Mouse (Mus musculus): ENCODE results near the gene Cym. TPM values are rescaled to one million over a fixed set of nuclear protein-coding genes. Genes with fewer than 3 reads are reported as not detected.

Cym gene
- total RNA-seq, 1 experiment, result not detected

GRCm38 (mm10) chr3:107188226-107188899 is 33.2 kb downstream of the Cym start:
- DNase-seq (ENCODE audit: low read depth, low spot score), result no peak
- Histone ChIP-seq H3K4me1 (ENCODE audit: control insufficient read depth in 2 of 2, insufficient read depth in 2 of 2, low read length in 2 of 2, poor library complexity in 1 of 2) (no peaks in the 10 kb centered on the region), H3K9me3 (ENCODE audit: control insufficient read depth, insufficient read depth, low read depth, low read length) (no peaks in the 10 kb centered on the region), H3K36me3 (ENCODE audit: control insufficient read depth, insufficient read depth, low read length, poor library complexity, severe bottlenecking) (no peaks in the 10 kb centered on the region), H3K4me3 (ENCODE audit: insufficient read depth in 1 of 2, low read depth in 1 of 2, low read length in 2 of 2, poor library complexity in 1 of 2, severe bottlenecking in 1 of 2) (no peak overlapping the region), H3K9ac (ENCODE audit: insufficient read depth, low read depth, low read length, poor library complexity, severe bottlenecking) (no peak overlapping the region), H3K27ac (ENCODE audit: insufficient read depth, low read depth, low read length, poor library complexity, severe bottlenecking) (no peak overlapping the region)
- in situ Hi-C loops (cut with MboI; ENCODE audit: low sequenced_read_pairs in 2 of 2, unreplicated experiment in 2 of 2), result no loop called here
- no peak for TF ChIP-seq CHD2 (IDR thresholded peaks at IDR 0.05; ENCODE audit: low read depth, low read length)
- TF ChIP-seq ZNF384 (IDR thresholded peaks at IDR 0.05; ENCODE audit: low read depth, low read length), result no peak
- TF ChIP-seq HCFC1 (IDR thresholded peaks at IDR 0.05; ENCODE audit: borderline replicate concordance, insufficient read depth, low read length), result no peak
- peak; percentile 79 for TF ChIP-seq ZC3H11A (IDR thresholded peaks at IDR 0.05; ENCODE audit: borderline replicate concordance, low read depth, low read length)
- no peak for TF ChIP-seq MAFK (IDR thresholded peaks at IDR 0.05; ENCODE audit: insufficient read depth, low read depth, low read length)

DNA sequence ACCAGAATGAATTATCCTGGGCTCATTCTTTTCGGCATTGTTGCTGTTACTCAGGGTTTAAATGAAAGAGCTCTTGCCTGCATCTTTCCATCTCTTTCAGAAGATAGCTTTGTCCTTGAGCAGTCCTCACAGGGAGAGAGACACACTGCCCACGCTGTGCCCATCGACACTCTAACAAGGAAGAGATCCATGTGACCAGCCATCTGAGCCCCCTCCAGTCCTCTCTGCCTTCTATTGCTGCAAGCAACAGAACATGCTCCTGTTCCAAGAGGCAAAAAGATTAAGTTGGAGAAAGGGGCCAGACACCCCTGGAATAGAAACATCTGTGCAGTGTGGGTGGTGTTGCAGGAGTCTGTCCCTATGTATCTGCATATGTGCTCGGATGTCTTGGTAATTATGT is 34.5 kb downstream of the Cym start:
- Histone ChIP-seq H3K9me3 (ENCODE audit: control insufficient read depth, insufficient read depth, low read depth, low read length) (no peaks in the 10 kb centered on the region), H3K9ac (ENCODE audit: insufficient read depth, low read depth, low read length, poor library complexity, severe bottlenecking) (no peak overlapping the region), H3K4me3 (ENCODE audit: insufficient read depth in 1 of 2, low read depth in 1 of 2, low read length in 2 of 2, poor library complexity in 1 of 2, severe bottlenecking in 1 of 2) (no peak overlapping the region), H3K36me3 (ENCODE audit: control insufficient read depth, insufficient read depth, low read length, poor library complexity, severe bottlenecking) (no peaks in the 10 kb centered on the region), H3K4me1 (ENCODE audit: control insufficient read depth in 2 of 2, insufficient read depth in 2 of 2, low read length in 2 of 2, poor library complexity in 1 of 2) (no peaks in the 10 kb centered on the region), H3K27ac (ENCODE audit: insufficient read depth, low read depth, low read length, poor library complexity, severe bottlenecking) (no peak overlapping the region)
- no peak for DNase-seq (ENCODE audit: low read depth, low spot score)
- in situ Hi-C loops (cut with MboI; ENCODE audit: low sequenced_read_pairs in 2 of 2, unreplicated experiment in 2 of 2), result no loop called here
- TF ChIP-seq ZNF384 (IDR thresholded peaks at IDR 0.05; ENCODE audit: low read depth, low read length), result no peak
- TF ChIP-seq ZC3H11A (IDR thresholded peaks at IDR 0.05; ENCODE audit: borderline replicate concordance, low read depth, low read length), result no peak

DNA sequence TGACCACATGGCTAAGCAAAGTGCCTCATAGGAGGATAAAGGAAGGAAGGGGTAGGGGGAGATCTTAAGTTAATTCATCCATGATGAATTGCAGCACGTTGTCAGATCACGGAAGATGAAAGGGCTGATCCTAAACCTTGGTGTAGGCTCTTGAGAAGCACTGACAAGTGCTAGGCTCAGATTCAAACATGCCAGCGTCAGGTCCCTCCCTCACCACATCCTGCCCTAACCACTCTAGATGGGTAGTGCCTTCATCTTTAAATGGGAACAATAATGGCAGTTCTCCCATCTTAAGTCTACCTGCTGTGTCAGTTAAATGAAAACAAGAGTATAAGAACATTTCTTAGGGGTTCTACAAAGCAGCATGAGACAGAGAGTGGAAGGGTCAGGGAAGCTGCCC is 35.9 kb downstream of the Cym start:
- no peak for DNase-seq (ENCODE audit: low read depth, low spot score)
- H3K9me3 ChIP-seq (ENCODE audit: control insufficient read depth, insufficient read depth, low read depth, low read length), result no peaks in the 10 kb centered on the region
- H3K4me3 ChIP-seq (ENCODE audit: insufficient read depth in 1 of 2, low read depth in 1 of 2, low read length in 2 of 2, poor library complexity in 1 of 2, severe bottlenecking in 1 of 2), result no peak overlapping the region
- TF ChIP-seq HCFC1 (IDR thresholded peaks at IDR 0.05; ENCODE audit: borderline replicate concordance, insufficient read depth, low read length) (no peak), CHD2 (IDR thresholded peaks at IDR 0.05; ENCODE audit: low read depth, low read length) (no peak), MAFK (IDR thresholded peaks at IDR 0.05; ENCODE audit: insufficient read depth, low read depth, low read length) (no peak), ZC3H11A (IDR thresholded peaks at IDR 0.05; ENCODE audit: borderline replicate concordance, low read depth, low read length) (no peak), ZNF384 (IDR thresholded peaks at IDR 0.05; ENCODE audit: low read depth, low read length) (no peak)
- no peak overlapping the region for H3K27ac ChIP-seq (ENCODE audit: insufficient read depth, low read depth, low read length, poor library complexity, severe bottlenecking)
- no peaks in the 10 kb centered on the region for H3K4me1 ChIP-seq (ENCODE audit: control insufficient read depth in 2 of 2, insufficient read depth in 2 of 2, low read length in 2 of 2, poor library complexity in 1 of 2)
- no peaks in the 10 kb centered on the region for H3K36me3 ChIP-seq (ENCODE audit: control insufficient read depth, insufficient read depth, low read length, poor library complexity, severe bottlenecking)
- H3K9ac ChIP-seq (ENCODE audit: insufficient read depth, low read depth, low read length, poor library complexity, severe bottlenecking), result no peak overlapping the region
- in situ Hi-C loops (cut with MboI; ENCODE audit: low sequenced_read_pairs in 2 of 2, unreplicated experiment in 2 of 2), result no loop called here

- no peak overlapping the region for H3K27ac ChIP-seq (ENCODE audit: insufficient read depth, low read depth, low read length, poor library complexity, severe bottlenecking)
- H3K9ac ChIP-seq (ENCODE audit: insufficient read depth, low read depth, low read length, poor library complexity, severe bottlenecking), result no peak overlapping the region
- no peaks in the 10 kb centered on the region for H3K36me3 ChIP-seq (ENCODE audit: control insufficient read depth, insufficient read depth, low read length, poor library complexity, severe bottlenecking)
- in situ Hi-C loops (cut with MboI; ENCODE audit: low sequenced_read_pairs in 2 of 2, unreplicated experiment in 2 of 2), result no loop called here
- H3K4me1 ChIP-seq (ENCODE audit: control insufficient read depth in 2 of 2, insufficient read depth in 2 of 2, low read length in 2 of 2, poor library complexity in 1 of 2), result no peaks in the 10 kb centered on the region
- DNase-seq (ENCODE audit: low read depth, low spot score), result no peak
- no peak overlapping the region for H3K4me3 ChIP-seq (ENCODE audit: insufficient read depth in 1 of 2, low read depth in 1 of 2, low read length in 2 of 2, poor library complexity in 1 of 2, severe bottlenecking in 1 of 2)
- TF ChIP-seq ZNF384 (IDR thresholded peaks at IDR 0.05; ENCODE audit: low read depth, low read length), result no peak
- H3K9me3 ChIP-seq (ENCODE audit: control insufficient read depth, insufficient read depth, low read depth, low read length), result no peaks in the 10 kb centered on the region
Observed at GRCm38 (mm10) chr3:107183178-107183577, 38.4 kb downstream of the Cym start.

DNA sequence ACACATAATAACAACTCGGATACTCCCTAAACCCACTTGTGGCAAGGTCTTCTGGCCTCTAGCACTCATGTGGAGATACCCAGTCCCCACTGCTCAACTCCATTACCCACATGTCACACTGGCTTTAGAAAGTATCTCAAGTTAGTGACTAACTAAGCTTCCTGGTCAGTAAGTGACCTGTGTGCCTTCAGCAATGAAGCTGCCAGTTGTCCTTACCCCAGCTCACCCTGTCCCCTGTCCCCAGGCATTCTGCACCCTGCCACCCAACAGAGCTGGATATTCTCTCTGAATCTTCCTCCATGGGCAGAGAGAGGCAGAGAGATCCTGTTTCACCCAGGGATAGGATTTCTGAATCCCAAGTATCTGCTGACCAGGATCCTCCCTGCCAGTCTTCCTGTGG is 38.8 kb downstream of the Cym start, which contains the start of gene Kcna10:
Kcna10 (plus strand) TSS at position 301 of the 400 bp plus-strand sequence.
- TF ChIP-seq ZNF384 (IDR thresholded peaks at IDR 0.05; ENCODE audit: low read depth, low read length) (no peak), MAFK (IDR thresholded peaks at IDR 0.05; ENCODE audit: insufficient read depth, low read depth, low read length) (no peak)
- no peak for DNase-seq (ENCODE audit: low read depth, low spot score)
- H3K4me1 ChIP-seq (ENCODE audit: control insufficient read depth in 2 of 2, insufficient read depth in 2 of 2, low read length in 2 of 2, poor library complexity in 1 of 2), result no peaks in the 10 kb centered on the region
- no peaks in the 10 kb centered on the region for H3K36me3 ChIP-seq (ENCODE audit: control insufficient read depth, insufficient read depth, low read length, poor library complexity, severe bottlenecking)
- no peaks in the 10 kb centered on the region for H3K9me3 ChIP-seq (ENCODE audit: control insufficient read depth, insufficient read depth, low read depth, low read length)
- in situ Hi-C loops (cut with MboI; ENCODE audit: low sequenced_read_pairs in 2 of 2, unreplicated experiment in 2 of 2), result no loop called here
- no peak within 1 kb of the TSS for H3K4me3 ChIP-seq (ENCODE audit: insufficient read depth in 1 of 2, low read depth in 1 of 2, low read length in 2 of 2, poor library complexity in 1 of 2, severe bottlenecking in 1 of 2)
- H3K27ac ChIP-seq (ENCODE audit: insufficient read depth, low read depth, low read length, poor library complexity, severe bottlenecking), result no peak within 1 kb of the TSS
- no peak within 1 kb of the TSS for H3K9ac ChIP-seq (ENCODE audit: insufficient read depth, low read depth, low read length, poor library complexity, severe bottlenecking)
